Mouse (Mus musculus) C2C12 (cell line): ENCODE data around the gene Net1.

ENCODE experiments used
- CTCF ChIP-seq: IDR thresholded peaks from one replicate; pipeline ENCODE4 v1.5.1; 2011; ENCODE audit not compliant: control insufficient read depth, insufficient read depth, insufficient read length
- USF1 ChIP-seq: IDR thresholded peaks from one replicate; pipeline ENCODE4 v1.6.1; 2011; ENCODE audit warnings: low read depth, mild to moderate bottlenecking, control low read depth, moderate library complexity

DNA sequence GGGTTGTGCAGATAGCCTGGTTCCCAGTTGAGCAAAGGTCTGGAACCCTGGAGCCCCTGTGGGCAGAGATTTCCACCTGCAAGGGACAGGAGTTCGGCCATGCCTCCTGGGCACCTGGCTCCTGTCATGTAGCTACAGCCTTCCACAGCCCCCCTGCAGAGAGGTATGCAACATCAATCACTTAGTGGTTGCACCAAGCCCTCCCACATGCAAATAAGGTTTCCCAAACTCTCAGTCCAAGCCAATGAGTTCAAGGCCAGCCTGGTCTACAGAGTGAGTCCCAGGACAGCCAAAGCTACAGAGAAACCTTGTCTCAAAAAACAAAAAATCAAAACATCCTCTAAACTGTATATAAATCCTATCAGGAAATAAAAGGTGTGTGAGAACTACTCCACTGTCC, 67.7 kb downstream of the Net1 start:
- no peak for TF ChIP-seq CTCF
- no peak for TF ChIP-seq USF1
